Mouse (Mus musculus): ENCODE measurements around the gene Il22ra2.
A peak's percentile ranks its signal among the peaks of the same experiment; 100 is the strongest.

The Il22ra2 gene

GRCm38 (mm10) chr10:19601502-19601901 lies 20.3 kb upstream of the Il22ra2 start:
- peak; percentile 40 for DNase-seq (ENCODE audit: low spot score)

GRCm38 (mm10) chr10:19603231-19603630 lies 18.6 kb upstream of the Il22ra2 start:
- no peak for DNase-seq (ENCODE audit: low spot score)

DNA sequence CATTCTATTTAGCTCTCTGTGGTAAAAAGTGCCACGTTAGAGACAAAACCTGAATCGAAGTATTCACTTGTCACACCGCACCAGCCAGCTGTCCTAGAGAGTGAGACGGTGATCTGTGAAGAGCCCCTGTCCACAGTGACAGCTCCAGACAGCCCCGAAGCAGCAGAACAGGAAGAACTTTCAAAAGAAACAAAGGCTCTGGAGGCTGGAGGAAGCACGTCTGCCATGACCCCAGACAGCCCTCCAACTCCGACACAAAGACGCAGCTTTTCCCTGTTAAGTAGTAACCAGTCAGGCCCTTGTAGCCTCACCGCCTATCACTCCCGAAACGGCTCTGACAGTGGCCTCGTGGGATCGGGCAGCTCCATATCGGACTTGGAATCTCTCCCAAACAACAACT lies 12.7 kb upstream of the Il22ra2 start:
- no peak for DNase-seq (ENCODE audit: low spot score)

DNA sequence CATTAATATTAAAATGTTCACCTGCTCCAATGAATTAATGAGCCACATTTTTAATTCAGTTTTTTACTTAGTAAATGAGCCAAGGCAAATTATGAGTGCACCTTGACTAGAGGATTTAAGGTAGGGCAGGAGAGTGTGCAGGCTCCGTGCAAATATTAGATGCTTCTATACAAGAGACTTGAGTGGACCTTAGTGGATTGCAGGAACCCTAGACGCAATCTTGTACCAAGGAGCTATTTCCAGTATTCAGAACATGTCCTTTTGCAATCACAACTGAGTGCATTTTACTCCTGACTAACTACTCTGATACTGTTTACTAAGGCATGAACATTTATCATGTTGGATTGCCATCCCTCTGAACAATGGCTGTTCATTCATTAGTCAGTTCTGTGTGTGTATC lies 10.2 kb upstream of the Il22ra2 start:
- no peak for DNase-seq (ENCODE audit: low spot score)

DNA sequence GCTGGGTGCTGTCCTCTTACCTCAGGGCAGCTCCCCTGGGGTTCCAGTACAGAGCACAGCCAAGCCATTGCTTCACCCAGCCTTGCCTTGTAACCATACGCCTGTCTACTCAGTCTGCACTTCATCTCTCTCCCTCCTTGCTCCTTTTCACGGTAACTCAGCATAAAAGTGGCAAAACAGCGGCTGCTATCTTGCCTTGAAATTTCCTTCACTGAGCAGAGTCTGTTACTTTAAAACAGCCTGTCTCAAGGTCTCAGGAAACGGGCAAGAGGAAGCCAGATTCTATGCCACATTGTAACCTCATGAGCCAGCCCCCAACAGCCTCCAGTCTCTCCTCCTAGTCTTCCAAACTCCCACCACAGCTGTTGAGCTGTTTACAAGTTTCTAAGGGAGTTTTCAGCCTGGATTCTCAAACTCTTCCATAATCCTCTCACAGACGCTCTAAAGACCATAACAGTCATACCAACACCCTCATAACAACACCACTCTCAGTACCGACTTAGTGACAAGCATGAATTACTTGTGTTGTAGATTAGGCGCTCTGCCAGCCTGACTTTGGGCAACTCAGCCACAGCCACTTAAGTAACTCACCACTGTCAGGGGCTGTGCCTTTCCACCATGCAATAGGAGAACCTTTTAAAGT lies 8.6 kb upstream of the Il22ra2 start:
- no peak for DNase-seq (ENCODE audit: low spot score)

DNA sequence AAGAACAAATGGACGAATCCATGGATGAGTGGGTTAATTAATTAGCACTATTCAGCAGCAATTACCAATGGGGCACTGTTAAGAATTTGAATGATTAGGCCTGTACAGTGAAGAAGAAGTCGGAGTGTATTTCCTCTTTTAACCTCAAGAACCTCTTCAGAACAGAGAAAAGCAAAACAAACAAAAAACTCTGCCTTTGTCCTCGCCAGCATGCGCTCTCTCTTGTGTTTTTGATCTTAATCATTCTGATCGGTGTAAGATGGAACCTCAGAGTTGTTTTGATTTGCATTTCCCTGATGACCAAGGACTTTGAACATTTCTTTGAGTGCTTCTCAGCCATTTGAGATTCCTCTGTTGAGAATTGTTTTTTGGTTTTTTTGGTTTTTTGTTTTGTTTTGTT lies 2.1 kb upstream of the Il22ra2 start:
- no peak for DNase-seq (ENCODE audit: low spot score)

GRCm38 (mm10) chr10:19624617-19625016 lies 2.8 kb downstream of the Il22ra2 start:
- no peak for DNase-seq (ENCODE audit: low spot score)

- DNase-seq (ENCODE audit: low spot score) = no peak
Measured at GRCm38 (mm10) chr10:19627342-19627741, 5.5 kb downstream of the Il22ra2 start.

GRCm38 (mm10) chr10:19627748-19628147 lies 6.0 kb downstream of the Il22ra2 start:
- DNase-seq (ENCODE audit: low spot score) = peak; percentile 18

DNA sequence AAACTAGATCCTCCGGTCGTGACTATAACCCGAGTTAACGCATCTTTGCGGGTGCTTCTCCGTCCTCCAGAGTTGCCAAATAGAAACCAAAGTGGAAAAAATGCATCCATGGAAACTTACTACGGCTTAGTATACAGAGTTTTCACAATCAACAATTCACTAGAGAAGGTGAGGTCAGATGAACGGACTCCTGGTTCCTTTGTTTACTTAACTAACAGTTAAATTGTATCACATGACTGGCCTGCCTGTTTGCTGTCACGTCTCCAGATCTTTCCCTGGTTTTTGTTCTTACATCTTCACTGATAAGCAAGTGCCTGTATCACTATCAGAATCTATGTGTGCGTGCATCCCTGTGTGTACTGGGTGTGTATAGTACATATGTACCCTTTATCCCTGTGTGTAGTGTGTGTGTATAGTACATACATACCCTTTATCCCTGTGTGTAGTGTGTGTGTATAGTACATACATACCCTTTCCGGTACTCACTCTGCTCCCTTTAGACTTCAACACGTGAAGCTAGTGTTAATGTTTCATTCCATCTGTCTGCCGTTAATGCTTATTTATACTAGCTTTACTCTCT lies 9.9 kb downstream of the Il22ra2 start:
- no peak for DNase-seq (ENCODE audit: low spot score)

- no peak for DNase-seq (ENCODE audit: low spot score)
Measured at GRCm38 (mm10) chr10:19638851-19639250, 17.1 kb downstream of the Il22ra2 start.

GRCm38 (mm10) chr10:19639630-19640029 lies 17.8 kb downstream of the Il22ra2 start:
- no peak for DNase-seq (ENCODE audit: low spot score)

GRCm38 (mm10) chr10:19645119-19645518 lies 23.3 kb downstream of the Il22ra2 start:
- no peak for DNase-seq (ENCODE audit: low spot score)

DNA sequence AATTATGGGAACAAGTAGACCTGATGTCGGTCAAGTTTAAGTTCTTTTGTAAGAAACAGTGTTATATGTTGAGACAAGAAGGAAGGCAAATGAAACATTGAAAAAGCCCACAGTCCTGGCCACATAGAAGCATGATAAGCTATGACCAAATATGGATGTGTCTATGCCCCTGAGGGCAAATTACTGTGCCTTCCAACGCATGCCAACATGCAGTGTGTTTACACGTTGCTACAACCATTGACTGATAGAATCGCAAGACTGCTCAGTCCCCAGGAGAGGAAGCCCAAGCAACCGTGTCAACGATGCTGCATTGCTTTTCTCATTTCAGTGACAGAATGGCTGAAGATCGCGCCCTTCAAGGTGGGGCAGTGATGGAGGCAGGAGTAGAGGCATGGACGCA lies 35.6 kb downstream of the Il22ra2 start:
- DNase-seq (ENCODE audit: low spot score) = no peak

DNA sequence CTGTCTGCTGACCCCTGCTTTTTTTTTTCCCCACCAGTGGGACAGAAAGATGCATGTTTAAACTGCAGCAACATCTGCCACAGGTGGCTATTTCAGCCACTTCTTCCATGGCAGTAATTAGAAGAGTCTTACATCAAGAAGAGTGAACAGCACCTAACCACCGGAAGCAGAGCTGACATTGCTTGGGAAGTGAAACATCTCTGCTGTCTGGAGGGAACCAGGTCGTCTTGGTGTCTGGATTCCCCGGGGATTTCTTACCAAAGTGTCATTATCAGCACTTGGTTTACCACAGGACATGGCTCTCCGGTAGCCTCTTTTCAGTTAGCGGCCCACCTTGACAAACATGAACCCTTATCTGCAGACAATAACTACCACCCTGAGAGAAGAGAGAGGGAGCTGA lies 38.2 kb downstream of the Il22ra2 start:
- no peak for DNase-seq (ENCODE audit: low spot score)

- DNase-seq (ENCODE audit: low spot score) = no peak
Measured at GRCm38 (mm10) chr10:19668973-19669372, 47.2 kb downstream of the Il22ra2 start.

GRCm38 (mm10) chr10:19672015-19672414 lies 50.2 kb downstream of the Il22ra2 start:
- no peak for DNase-seq (ENCODE audit: low spot score)

- DNase-seq (ENCODE audit: low spot score) = no peak
Measured at GRCm38 (mm10) chr10:19673146-19673545, 51.3 kb downstream of the Il22ra2 start.

Measured in urinary bladder, postnatal 14 days (tissue).